Mouse (Mus musculus) limb, embryonic 14.5 days (tissue): ENCODE results near the gene C130050O18Rik. TPM values are rescaled to one million over a fixed set of nuclear protein-coding genes. Genes with fewer than 3 reads are reported as not detected.
A peak's percentile ranks its signal among the peaks of the same experiment; 100 is the strongest.

ENCODE experiments used
- ATAC-seq: fragments of 200-750 bp; cut with Nextera tagmentation; 2 replicates; pipeline ENCODE4 v1.8.0; 2017; ENCODE audit warnings: low read depth, moderate number of reproducible peaks, moderate TSS enrichment; ENCODE audit not compliant: low FRiP score
- DNase-seq: peaks from one replicate; pipeline ENCODE4 v3.0.0-alpha.2; 2015; ENCODE audit warnings: low spot score
- H3K27ac ChIP-seq: fragments of 300-500 bp; sonication (generic); replicated peaks from 2 replicates; pipeline ENCODE4 v1.5.1; 2014; ENCODE audit warnings: low read depth, mild to moderate bottlenecking, low read length, moderate library complexity, mixed read lengths
- H3K27me3 ChIP-seq: fragments of 300-500 bp; sonication (generic); 2 replicates; pipeline ENCODE4 v1.6.1; 2014; ENCODE audit warnings: low read length, mixed read lengths; ENCODE audit not compliant: control insufficient read depth, insufficient read depth
- H3K36me3 ChIP-seq: fragments of 300-500 bp; sonication (generic); 2 replicates; pipeline ENCODE4 v1.6.1; 2014; ENCODE audit warnings: mild to moderate bottlenecking, low read length, moderate library complexity, mixed read lengths; ENCODE audit not compliant: control insufficient read depth, insufficient read depth
- H3K4me1 ChIP-seq: fragments of 300-500 bp; sonication (generic); 2 replicates; pipeline ENCODE4 v1.6.1; 2014; ENCODE audit warnings: antibody characterized with exemption, low read length, mixed read lengths; ENCODE audit not compliant: control insufficient read depth, insufficient read depth
- H3K4me2 ChIP-seq: fragments of 300-500 bp; sonication (generic); replicated peaks from 2 replicates; pipeline ENCODE4 v1.6.1; 2014; ENCODE audit warnings: low read depth, mild to moderate bottlenecking, low read length, moderate library complexity; ENCODE audit not compliant: severe bottlenecking
- H3K4me3 ChIP-seq: fragments of 300-500 bp; sonication (generic); replicated peaks from 2 replicates; pipeline ENCODE4 v1.5.1; 2014; ENCODE audit warnings: low read length
- H3K9ac ChIP-seq: fragments of 300-500 bp; sonication (generic); 2 replicates; pipeline ENCODE4 v1.6.1; 2014; ENCODE audit warnings: mild to moderate bottlenecking, low read depth, low read length, moderate library complexity; ENCODE audit not compliant: severe bottlenecking
- H3K9me3 ChIP-seq: fragments of 300-500 bp; sonication (generic); 2 replicates; pipeline ENCODE4 v1.6.1; 2016; ENCODE audit warnings: low read length; ENCODE audit not compliant: control insufficient read depth
- POLR2A ChIP-seq: fragments of 200-500 bp; IDR thresholded peaks from 2 replicates; pipeline ENCODE4 v1.8.0; 2012; ENCODE audit warnings: inconsistent platforms, mild to moderate bottlenecking, moderate library complexity, borderline replicate concordance; ENCODE audit not compliant: insufficient read depth, insufficient read length; ENCODE audit errors: extremely low read depth
- WGBS: fragments of 180-500 bp; shearing (Covaris S2); extraction: QIAGEN DNeasy Blood & Tissue Kit; methylation state at CpG from one replicate; pipeline ENCODE4 v1.1.7; 2014; 5-methylcytosine and 5-hydroxymethylcytosine counted together
- microRNA counts: library from miRNA; unstranded; fragments of <30 nt; microRNA quantifications from one replicate; lab custom pipeline; 2016
- microRNA-seq: library from miRNA; unstranded; fragments of <30 nt; microRNA quantifications from one replicate; pipeline ENCODE4, GENCODE M21; 2016
- polyA plus RNA-seq, 2 experiments: library from polyadenylated mRNA; depleted of rRNA in 1 of 2; stranded (reverse) in 1 of 2; unstranded in 1 of 2; fragments of >200 nt; fragmentation: Nextera tagmentation in 1 of 2; extraction: Ambion mirVana in 1 of 2; gene quantifications; 2 replicates each; pipeline versions ENCODE4 v1.2.1 to v1.2.3; 2012 to 2014

Gene C130050O18Rik
- polyA plus RNA-seq, 2 experiments = 7.5 to 9.1 TPM

- no peaks in the 10 kb centered on the region for H3K9me3 ChIP-seq
- no peaks in the 10 kb centered on the region for H3K27me3 ChIP-seq
- H3K9ac ChIP-seq = no peak overlapping the region
- H3K36me3 ChIP-seq = peaks cover 16% of the 10 kb centered on the region
- no peak overlapping the region for H3K27ac ChIP-seq
- TF ChIP-seq POLR2A = no peak
- no peak overlapping the region for H3K4me3 ChIP-seq
- DNase-seq = no peak
- H3K4me2 ChIP-seq = no peak overlapping the region
- WGBS = 89% methylated on average over 12 of the region's 12 CpGs
- no peak for ATAC-seq
- peaks cover 5% of the 10 kb centered on the region; the same call in 1 of the 2 replicates for H3K4me1 ChIP-seq
These were observed 50.1 kb downstream of the C130050O18Rik start for GRCm38 (mm10) chr5:139455166-139455565.

DNA sequence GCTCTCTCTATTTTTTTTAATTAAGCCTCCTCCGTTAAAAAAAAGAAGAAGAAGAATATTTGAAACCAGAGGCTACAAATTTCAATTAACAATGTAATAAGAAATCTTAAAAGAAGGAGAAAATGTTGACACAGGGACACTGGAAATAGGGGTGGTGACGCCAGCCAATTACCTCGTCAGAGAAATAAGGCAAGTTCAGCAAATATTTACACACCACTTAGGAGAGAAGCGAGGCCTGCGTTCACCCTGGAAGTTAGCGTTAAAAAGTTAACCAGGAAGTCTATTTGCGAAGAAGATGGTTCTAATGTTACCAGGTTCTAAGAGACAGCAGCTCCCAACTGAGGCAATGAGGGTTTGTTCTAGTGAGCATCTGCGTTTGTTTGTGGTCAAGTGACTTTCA is 52.2 kb downstream of the C130050O18Rik start:
- no peak overlapping the region for H3K4me2 ChIP-seq
- no peaks in the 10 kb centered on the region for H3K9me3 ChIP-seq
- WGBS = 87% methylated on average over 8 of the region's 8 CpGs
- TF ChIP-seq POLR2A = no peak
- no peaks in the 10 kb centered on the region for H3K27me3 ChIP-seq
- H3K9ac ChIP-seq = no peak overlapping the region
- DNase-seq = no peak
- peaks cover 16% of the 10 kb centered on the region for H3K36me3 ChIP-seq
- H3K27ac ChIP-seq = no peak overlapping the region
- peaks cover 9% of the 10 kb centered on the region; the same call in 1 of the 2 replicates for H3K4me1 ChIP-seq
- ATAC-seq = no peak
- no peak overlapping the region for H3K4me3 ChIP-seq

GRCm38 (mm10) chr5:139459938-139460337 is 54.9 kb downstream of the C130050O18Rik start:
- DNase-seq = no peak
- 0 out of 2 replicates have a peak, but pooled peaks have one; percentile 2 for ATAC-seq

DNA sequence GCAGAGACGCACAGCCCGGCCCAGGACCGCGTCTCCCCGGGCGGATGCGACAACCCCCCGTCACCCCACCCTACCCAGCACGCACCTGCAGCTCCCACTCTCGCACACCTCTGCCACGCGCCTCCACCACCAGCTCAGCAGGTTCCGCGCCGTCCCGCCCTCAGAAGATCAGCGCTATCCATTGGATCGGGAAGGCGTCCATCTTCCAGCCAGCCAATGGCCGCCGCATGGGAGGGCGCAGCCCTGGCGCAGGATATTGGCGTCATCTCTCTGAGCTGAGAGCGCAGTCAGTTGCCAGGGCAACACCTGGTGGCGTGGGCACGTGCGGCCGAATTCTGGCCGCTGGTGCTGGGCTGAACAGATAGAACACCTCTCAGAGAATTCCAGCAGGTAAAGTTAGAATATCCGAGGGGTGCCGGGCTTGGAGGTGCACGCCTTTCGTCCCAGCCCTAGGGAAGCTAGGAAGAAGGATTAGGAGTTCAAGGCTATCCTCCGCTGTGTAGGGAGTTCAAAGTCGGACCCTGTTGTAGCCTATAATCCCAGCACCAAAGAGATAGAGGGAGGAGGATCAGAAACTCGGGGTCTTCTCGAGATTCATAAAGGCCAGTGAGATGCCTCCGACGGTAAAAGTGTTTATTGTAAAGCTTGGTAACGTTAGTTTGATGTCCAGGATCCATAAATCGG is 55.4 kb downstream of the C130050O18Rik start, which contains the start of gene 3110082I17Rik:
3110082I17Rik (minus strand) TSS at position 144 of the 684 bp plus-strand sequence.
- peak; percentile 99 for ATAC-seq
- 7% methylated on average over 41 of the region's 42 CpGs for WGBS
- H3K4me1 ChIP-seq = peaks cover 9% of the 10 kb centered on the region; the same call in 1 of the 2 replicates

More at GRCm38 (mm10) chr5:139459938-139460337, 54.9 kb downstream of the C130050O18Rik start:
- H3K4me2 ChIP-seq = peak overlapping the region; percentile 83
- H3K27ac ChIP-seq = no peak overlapping the region
- H3K36me3 ChIP-seq = peaks cover 3% of the 10 kb centered on the region
- WGBS = 12% methylated on average over 10 of the region's 10 CpGs
- peak overlapping the region; percentile 62 for H3K4me3 ChIP-seq
- peaks cover 9% of the 10 kb centered on the region; the same call in 1 of the 2 replicates for H3K4me1 ChIP-seq
- H3K9me3 ChIP-seq = no peaks in the 10 kb centered on the region
- H3K9ac ChIP-seq = peak overlapping the region; percentile 59
- TF ChIP-seq POLR2A = no peak
- H3K27me3 ChIP-seq = no peaks in the 10 kb centered on the region

GRCm38 (mm10) chr5:139464874-139465273 is 59.8 kb downstream of the C130050O18Rik start:
- Histone ChIP-seq H3K4me1 (peaks cover 6% of the 10 kb centered on the region; the same call in 1 of the 2 replicates), H3K4me2 (no peak overlapping the region), H3K9me3 (no peaks in the 10 kb centered on the region), H3K36me3 (no peaks in the 10 kb centered on the region), H3K9ac (no peak overlapping the region), H3K4me3 (no peak overlapping the region), H3K27me3 (no peaks in the 10 kb centered on the region), H3K27ac (no peak overlapping the region)
- DNase-seq (no peak), ATAC-seq (no peak)
- WGBS = 69% methylated on average over 4 of the region's 4 CpGs
- TF ChIP-seq POLR2A = no peak

More for the DNA sequence above, 55.4 kb downstream of the C130050O18Rik start, which contains the start of gene 3110082I17Rik:
- H3K9ac ChIP-seq = peak within 1 kb of the TSS; percentile 59
- H3K4me3 ChIP-seq = peak within 1 kb of the TSS; percentile 62
- DNase-seq = peak; percentile 98
- H3K9me3 ChIP-seq = no peaks in the 10 kb centered on the region
- no peaks in the 10 kb centered on the region for H3K27me3 ChIP-seq
- no peak within 1 kb of the TSS for H3K27ac ChIP-seq
- peak within 1 kb of the TSS; percentile 83 for H3K4me2 ChIP-seq
- TF ChIP-seq POLR2A = no peak
- H3K36me3 ChIP-seq = no peaks in the 10 kb centered on the region; the same call in 1 of the 2 replicates

MicroRNAs encoded within 50 kb of the gene (microRNA counts, 519-probe panel; counts per million panel counts)
- microRNA mmu-miR-339-3p (lab: Ali Mortazavi, UCI) (not detected), microRNA mmu-miR-339-5p (lab: Ali Mortazavi, UCI) (not detected)

Small RNAs within 50 kb of the gene (microRNA-seq; reads per million reads assigned to microRNA genes)
- gene Mir339 = 360 reads per million, percentile 60 among the genes with 10 or more reads in this experiment

Other genes with a start within 250 kb of the C130050O18Rik start
- 65.3 and 67.3 TPM in 2 replicates for gene Sun1, start 204.6 kb upstream of the C130050O18Rik start, polyA plus RNA-seq (2012; rRNA removed)
- gene Sun1, start 204.6 kb upstream of the C130050O18Rik start, polyA plus RNA-seq (2014; fragmentation: Nextera tagmentation; extraction: Ambion mirVana) = 50.0 and 53.7 TPM in 2 replicates
- gene Get4, start 153.0 kb upstream of the C130050O18Rik start, polyA plus RNA-seq (2012; rRNA removed) = 136 and 149 TPM in 2 replicates
- gene Get4, start 153.0 kb upstream of the C130050O18Rik start, polyA plus RNA-seq (2014; fragmentation: Nextera tagmentation; extraction: Ambion mirVana) = 152 and 154 TPM in 2 replicates
- gene Adap1, start 79.7 kb upstream of the C130050O18Rik start, polyA plus RNA-seq (2012; rRNA removed) = 2.5 and 2.9 TPM in 2 replicates
- gene Adap1, start 79.7 kb upstream of the C130050O18Rik start, polyA plus RNA-seq (2014; fragmentation: Nextera tagmentation; extraction: Ambion mirVana) = 1.7 and 2.7 TPM in 2 replicates
- 77.8 and 90.6 TPM in 2 replicates for gene Cox19, start 53.9 kb upstream of the C130050O18Rik start, polyA plus RNA-seq (2012; rRNA removed)
- gene Cox19, start 53.9 kb upstream of the C130050O18Rik start, polyA plus RNA-seq (2014; fragmentation: Nextera tagmentation; extraction: Ambion mirVana) = 108 and 111 TPM in 2 replicates
- 29.3 and 36.2 TPM in 2 replicates for gene Cyp2w1, start 52.7 kb upstream of the C130050O18Rik start, polyA plus RNA-seq (2012; rRNA removed)
- 19.6 and 20.7 TPM in 2 replicates for gene Cyp2w1, start 52.7 kb upstream of the C130050O18Rik start, polyA plus RNA-seq (2014; fragmentation: Nextera tagmentation; extraction: Ambion mirVana)
- 1.9 and 2.4 TPM in 2 replicates for gene Gpr146, start 27.6 kb upstream of the C130050O18Rik start, polyA plus RNA-seq (2012; rRNA removed)
- gene Gpr146, start 27.6 kb upstream of the C130050O18Rik start, polyA plus RNA-seq (2014; fragmentation: Nextera tagmentation; extraction: Ambion mirVana) = 2.3 and 2.5 TPM in 2 replicates
- 4.7 and 5.7 TPM in 2 replicates for gene Gper1, start 17.9 kb downstream of the C130050O18Rik start, polyA plus RNA-seq (2012; rRNA removed)
- 6.4 and 6.7 TPM in 2 replicates for gene Gper1, start 17.9 kb downstream of the C130050O18Rik start, polyA plus RNA-seq (2014; fragmentation: Nextera tagmentation; extraction: Ambion mirVana)
- gene 3110082I17Rik, start 55.2 kb downstream of the C130050O18Rik start, polyA plus RNA-seq (2012; rRNA removed) = 23.2 and 25.2 TPM in 2 replicates
- 27.9 and 29.9 TPM in 2 replicates for gene 3110082I17Rik, start 55.2 kb downstream of the C130050O18Rik start, polyA plus RNA-seq (2014; fragmentation: Nextera tagmentation; extraction: Ambion mirVana)
- 16.4 and 17.3 TPM in 2 replicates for gene Zfand2a, start 79.3 kb downstream of the C130050O18Rik start, polyA plus RNA-seq (2012; rRNA removed)
- gene Zfand2a, start 79.3 kb downstream of the C130050O18Rik start, polyA plus RNA-seq (2014; fragmentation: Nextera tagmentation; extraction: Ambion mirVana) = 6.2 and 6.8 TPM in 2 replicates
- gene Uncx, start 138.2 kb downstream of the C130050O18Rik start, polyA plus RNA-seq (2012; rRNA removed) = 0.20 TPM in 2 replicates
- 0.07 and 0.12 TPM in 2 replicates for gene Uncx, start 138.2 kb downstream of the C130050O18Rik start, polyA plus RNA-seq (2014; fragmentation: Nextera tagmentation; extraction: Ambion mirVana)